Mouse (Mus musculus) kidney, adult 11 months (tissue): ENCODE measurements around the gene Tmem130.
"Not testable (repeated sequence)": the region's sequence is repeated elsewhere in the genome, so short reads cannot be mapped to it uniquely, and the experiment has no call there.

Experiments
- DNase-seq: peaks from one replicate; pipeline ENCODE4 v3.0.0; 2022

Tmem130 gene

GRCm38 (mm10) chr5:144761161-144761868 is at the start of gene Tmem130:
TSS of gene Tmem130 (minus strand) at chr5:144761818.
- DNase-seq: no peak

GRCm38 (mm10) chr5:144806931-144807330 is 45.3 kb upstream of the Tmem130 start:
- no peak for DNase-seq

GRCm38 (mm10) chr5:144804181-144804580 is 42.6 kb upstream of the Tmem130 start:
- DNase-seq: no peak

- DNase-seq: no peak
Measured at GRCm38 (mm10) chr5:144803066-144803465, 41.4 kb upstream of the Tmem130 start.

GRCm38 (mm10) chr5:144797116-144797515 is 35.5 kb upstream of the Tmem130 start:
- no peak for DNase-seq

GRCm38 (mm10) chr5:144794687-144795086 is 33.1 kb upstream of the Tmem130 start:
- no peak for DNase-seq

GRCm38 (mm10) chr5:144793374-144793773 is 31.8 kb upstream of the Tmem130 start:
- no peak for DNase-seq

- no peak for DNase-seq
Measured at GRCm38 (mm10) chr5:144786464-144786863, 24.8 kb upstream of the Tmem130 start.

GRCm38 (mm10) chr5:144780654-144781053 is 19.0 kb upstream of the Tmem130 start:
- no peak for DNase-seq

- DNase-seq: no peak
Measured at GRCm38 (mm10) chr5:144773231-144773630, 11.6 kb upstream of the Tmem130 start.

- no peak for DNase-seq
Measured at GRCm38 (mm10) chr5:144769067-144769482, 7.5 kb upstream of the Tmem130 start.

- DNase-seq: peak; percentile 91
Measured at GRCm38 (mm10) chr5:144767911-144768841, 6.6 kb upstream of the Tmem130 start.

GRCm38 (mm10) chr5:144767106-144767798 is 5.6 kb upstream of the Tmem130 start, which contains the start of gene Trrap:
TSS of gene Trrap (plus strand) at chr5:144767732.
- not testable (repeated sequence) for DNase-seq

GRCm38 (mm10) chr5:144766646-144767045 is 5.0 kb upstream of the Tmem130 start:
- DNase-seq: no peak

GRCm38 (mm10) chr5:144766026-144766425 is 4.4 kb upstream of the Tmem130 start:
- DNase-seq: peak; percentile 70

- DNase-seq: no peak
Measured at GRCm38 (mm10) chr5:144758422-144758821, 3.2 kb downstream of the Tmem130 start.

GRCm38 (mm10) chr5:144757402-144757801 is 4.2 kb downstream of the Tmem130 start:
- no peak for DNase-seq

- DNase-seq: no peak
Measured at GRCm38 (mm10) chr5:144755191-144755590, 6.4 kb downstream of the Tmem130 start.

- peak; percentile 57 for DNase-seq
Measured at GRCm38 (mm10) chr5:144753041-144753440, 8.6 kb downstream of the Tmem130 start.

GRCm38 (mm10) chr5:144752432-144752831 is 9.2 kb downstream of the Tmem130 start:
- DNase-seq: no peak

GRCm38 (mm10) chr5:144737101-144737500 is 24.5 kb downstream of the Tmem130 start:
- no peak for DNase-seq

- DNase-seq: peak; percentile 28
Measured at GRCm38 (mm10) chr5:144734949-144735348, 26.7 kb downstream of the Tmem130 start.

GRCm38 (mm10) chr5:144733953-144734352 is 27.7 kb downstream of the Tmem130 start:
- DNase-seq: peak; percentile 21
